Mouse (Mus musculus) embryonic facial prominence, embryonic 11.5 days (tissue): ENCODE data around the gene Gm11084. TPM values are rescaled to one million over a fixed set of nuclear protein-coding genes. Genes with fewer than 3 reads are reported as not detected.
"Not testable (repeated sequence)": the region's sequence is repeated elsewhere in the genome, so short reads cannot be mapped to it uniquely, and the experiment has no call there.

ENCODE experiments used
- ATAC-seq: fragments of 200-750 bp; cut with Nextera tagmentation; replicated peaks from 2 replicates; pipeline ENCODE4 v1.8.0; 2017; ENCODE audit warnings: low read depth; ENCODE audit not compliant: insufficient number of reproducible peaks, low FRiP score, low TSS enrichment
- DNase-seq: peaks from one replicate; pipeline ENCODE4 v3.0.0-alpha.2; 2015; ENCODE audit warnings: low spot score
- H3K27ac ChIP-seq: fragments of 300-500 bp; sonication (generic); replicated peaks from 2 replicates; pipeline ENCODE4 v1.5.1; 2014; ENCODE audit warnings: mild to moderate bottlenecking, low read depth, low read length, control low read depth
- H3K27me3 ChIP-seq: fragments of 300-500 bp; sonication (generic); 2 replicates; pipeline ENCODE4 v1.6.1; 2014; ENCODE audit warnings: mild to moderate bottlenecking, low read length, moderate library complexity, mixed read lengths; ENCODE audit not compliant: control insufficient read depth, insufficient read depth
- H3K36me3 ChIP-seq: fragments of 300-500 bp; sonication (generic); replicated peaks from 2 replicates; pipeline ENCODE4 v1.6.1; 2014; ENCODE audit warnings: low read depth, mild to moderate bottlenecking, low read length, moderate library complexity, mixed read lengths; ENCODE audit not compliant: control insufficient read depth, insufficient read depth
- H3K4me1 ChIP-seq: fragments of 300-500 bp; sonication (generic); 2 replicates; pipeline ENCODE4 v1.6.1; 2014; ENCODE audit warnings: low read length, mixed read lengths; ENCODE audit not compliant: control insufficient read depth, insufficient read depth
- H3K4me2 ChIP-seq: fragments of 300-500 bp; sonication (generic); 2 replicates; pipeline ENCODE4 v1.6.1; 2014; ENCODE audit warnings: low read depth, mild to moderate bottlenecking, control low read depth, low read length, moderate library complexity
- H3K4me3 ChIP-seq: fragments of 300-500 bp; sonication (generic); 2 replicates; pipeline ENCODE4 v1.5.1; 2014; ENCODE audit warnings: low read depth, low read length, control low read depth
- H3K9ac ChIP-seq: fragments of 300-500 bp; sonication (generic); replicated peaks from 2 replicates; pipeline ENCODE4 v1.6.1; 2014; ENCODE audit warnings: mild to moderate bottlenecking, control low read depth, low read length
- H3K9me3 ChIP-seq: fragments of 300-500 bp; sonication (generic); replicated peaks from 2 replicates; pipeline ENCODE4 v1.6.1; 2016; ENCODE audit warnings: mild to moderate bottlenecking, low read length, inconsistent platforms, mixed read lengths; ENCODE audit not compliant: control insufficient read depth
- WGBS: fragments of 180-500 bp; shearing (Covaris S2); extraction: QIAGEN DNeasy Blood & Tissue Kit; methylation state at CpG from one replicate; pipeline ENCODE4 v1.1.7; 2014; 5-methylcytosine and 5-hydroxymethylcytosine counted together
- polyA plus RNA-seq: library from polyadenylated mRNA; unstranded; fragments of >200 nt; fragmentation: Nextera tagmentation; extraction: Ambion mirVana; gene quantifications from 2 replicates; pipeline ENCODE4 v1.2.1, GENCODE M21; 2014

Gene Gm11084
- polyA plus RNA-seq, 1 experiment from 2014 or later, result not detected

DNA sequence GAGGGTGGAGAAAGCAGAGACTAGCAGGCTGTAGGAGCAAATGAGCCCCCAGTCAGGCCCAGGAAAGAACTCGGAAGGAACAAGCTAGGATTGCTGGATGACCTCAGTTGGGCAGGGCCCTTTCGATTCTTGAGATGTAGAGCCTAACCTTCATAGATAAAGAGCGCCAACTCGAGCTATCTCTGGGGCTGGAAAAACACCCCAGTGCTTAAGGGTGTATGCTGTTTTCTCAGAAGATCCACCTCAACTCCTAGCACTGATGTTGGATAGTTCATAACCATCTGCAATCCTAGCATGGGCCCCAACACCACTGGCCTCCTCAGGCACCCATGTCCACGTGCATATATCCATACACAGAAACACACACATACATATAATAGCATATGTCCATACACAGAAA lies 15.5 kb upstream of the Gm11084 start:
- WGBS, result 88% methylated on average over 5 of the region's 5 CpGs

GRCm38 (mm10) chr2:73000194-73000593 lies 13.7 kb upstream of the Gm11084 start:
- Histone ChIP-seq H3K27ac (no peak overlapping the region), H3K36me3 (no peaks in the 10 kb centered on the region), H3K27me3 (no peaks in the 10 kb centered on the region), H3K4me1 (no peaks in the 10 kb centered on the region), H3K4me3 (no peak overlapping the region), H3K9me3 (no peaks in the 10 kb centered on the region), H3K4me2 (no peak overlapping the region), H3K9ac (no peak overlapping the region)
- no peak for DNase-seq
- ATAC-seq, result no peak
- 77% methylated on average over 8 of the region's 8 CpGs for WGBS

More for the DNA sequence above, 15.5 kb upstream of the Gm11084 start:
- no peaks in the 10 kb centered on the region for H3K27me3 ChIP-seq
- H3K4me1 ChIP-seq, result no peaks in the 10 kb centered on the region
- H3K4me3 ChIP-seq, result no peak overlapping the region
- ATAC-seq, result no peak
- no peak overlapping the region for H3K4me2 ChIP-seq
- H3K36me3 ChIP-seq, result no peaks in the 10 kb centered on the region
- no peak overlapping the region for H3K27ac ChIP-seq
- H3K9ac ChIP-seq, result no peak overlapping the region
- no peak for DNase-seq
- no peaks in the 10 kb centered on the region for H3K9me3 ChIP-seq

DNA sequence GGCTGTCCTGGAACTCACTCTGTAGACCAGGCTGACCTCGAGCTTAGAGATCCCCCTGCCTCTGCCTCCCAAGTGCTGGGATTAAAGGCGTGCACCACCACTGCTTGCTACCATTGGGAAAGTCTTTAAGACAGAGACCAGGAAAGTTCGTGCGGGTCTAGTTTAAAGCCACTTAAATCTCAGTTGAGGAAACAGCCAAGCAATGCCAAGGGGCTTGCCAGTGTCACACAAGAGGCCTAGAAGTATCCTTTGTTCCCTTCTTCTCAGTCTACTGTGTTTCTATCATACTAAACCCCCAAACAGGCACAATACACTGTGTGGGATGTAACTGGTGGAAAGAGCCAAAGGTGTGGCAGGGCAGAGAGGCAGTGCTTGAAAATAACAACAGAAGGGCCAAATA lies 11.1 kb upstream of the Gm11084 start:
- Histone ChIP-seq H3K27ac (no peak overlapping the region), H3K27me3 (no peaks in the 10 kb centered on the region), H3K36me3 (no peaks in the 10 kb centered on the region), H3K4me1 (no peaks in the 10 kb centered on the region), H3K9ac (no peak overlapping the region), H3K4me2 (no peak overlapping the region), H3K4me3 (no peak overlapping the region), H3K9me3 (no peaks in the 10 kb centered on the region)
- no peak for DNase-seq
- 96% methylated on average over 4 of the region's 4 CpGs for WGBS
- no peak for ATAC-seq

GRCm38 (mm10) chr2:72996808-72997378 lies 10.4 kb upstream of the Gm11084 start:
- DNase-seq (no peak), ATAC-seq (no peak)
- Histone ChIP-seq H3K4me2 (no peak overlapping the region), H3K27me3 (no peaks in the 10 kb centered on the region), H3K9me3 (no peaks in the 10 kb centered on the region), H3K4me1 (no peaks in the 10 kb centered on the region), H3K4me3 (no peak overlapping the region), H3K9ac (no peak overlapping the region), H3K36me3 (no peaks in the 10 kb centered on the region), H3K27ac (no peak overlapping the region)
- 66% methylated on average over 9 of the region's 9 CpGs for WGBS

DNA sequence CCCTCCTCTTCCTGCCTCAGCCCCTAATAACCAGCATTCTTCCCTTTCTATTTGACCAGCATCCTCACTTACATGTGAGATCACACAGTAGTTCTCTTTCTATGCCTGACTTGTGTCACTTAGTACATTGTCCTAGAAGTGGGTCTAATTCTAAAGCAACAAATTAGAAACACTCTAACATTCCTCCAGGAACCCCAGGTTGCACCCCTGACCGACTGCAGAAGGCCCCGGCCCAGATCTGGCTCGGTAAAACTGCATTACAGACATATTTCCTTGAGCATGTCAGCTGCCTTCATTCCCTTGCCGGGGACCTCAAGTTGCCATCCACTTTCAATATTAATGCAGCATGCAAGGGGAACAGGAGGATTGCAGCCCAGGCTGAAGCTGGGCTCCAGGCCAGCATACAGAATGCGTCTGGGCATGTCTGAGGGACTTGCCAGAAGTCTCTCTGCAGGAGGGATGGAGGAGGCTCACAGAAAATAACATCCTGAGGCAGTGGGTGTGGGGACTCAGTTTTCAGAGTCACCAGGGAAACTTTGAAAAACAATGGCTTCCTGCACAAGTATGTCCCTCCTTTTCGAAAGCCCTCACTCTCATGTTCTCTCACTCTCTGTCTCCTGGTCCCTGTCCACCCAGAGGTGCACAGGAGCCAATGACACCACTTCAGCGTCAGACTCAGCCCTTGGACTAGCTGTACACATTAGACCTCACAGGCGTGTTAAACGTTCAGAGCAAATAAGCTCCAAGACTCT lies 9.0 kb upstream of the Gm11084 start:
- ATAC-seq, result 0 out of 2 replicates have a peak, but pooled peaks have one; percentile 52

GRCm38 (mm10) chr2:72994165-72994564 lies 7.6 kb upstream of the Gm11084 start:
- H3K4me3 ChIP-seq, result no peak overlapping the region
- H3K9me3 ChIP-seq, result no peaks in the 10 kb centered on the region; the same call in 1 of the 2 replicates
- 72% methylated on average over 2 of the region's 2 CpGs for WGBS
- no peaks in the 10 kb centered on the region for H3K27me3 ChIP-seq
- H3K27ac ChIP-seq, result no peak overlapping the region
- ATAC-seq (no peak), DNase-seq (no peak)
- H3K36me3 ChIP-seq, result no peaks in the 10 kb centered on the region
- H3K4me1 ChIP-seq, result no peaks in the 10 kb centered on the region
- H3K9ac ChIP-seq, result no peak overlapping the region
- no peak overlapping the region for H3K4me2 ChIP-seq

More for the DNA sequence above, 9.0 kb upstream of the Gm11084 start:
- Histone ChIP-seq H3K36me3 (no peaks in the 10 kb centered on the region), H3K4me2 (no peak overlapping the region), H3K4me3 (no peak overlapping the region), H3K9ac (no peak overlapping the region), H3K9me3 (no peaks in the 10 kb centered on the region), H3K27me3 (no peaks in the 10 kb centered on the region), H3K4me1 (no peaks in the 10 kb centered on the region), H3K27ac (no peak overlapping the region; the same call in 1 of the 2 replicates)
- peak; percentile 42 for DNase-seq
- 39% methylated on average over 9 of the region's 9 CpGs for WGBS

GRCm38 (mm10) chr2:72992497-72992896 lies 6.0 kb upstream of the Gm11084 start:
- Histone ChIP-seq H3K9me3 (no peaks in the 10 kb centered on the region; the same call in 1 of the 2 replicates), H3K36me3 (no peaks in the 10 kb centered on the region), H3K4me2 (no peak overlapping the region), H3K27me3 (no peaks in the 10 kb centered on the region), H3K27ac (no peak overlapping the region), H3K4me3 (no peak overlapping the region), H3K9ac (no peak overlapping the region), H3K4me1 (no peaks in the 10 kb centered on the region)
- 97% methylated on average over 15 of the region's 17 CpGs for WGBS
- ATAC-seq (no peak), DNase-seq (no peak)

- H3K4me2 ChIP-seq, H3K36me3 ChIP-seq, H3K9me3 ChIP-seq, H3K4me1 ChIP-seq, ATAC-seq, H3K27ac ChIP-seq, H3K4me3 ChIP-seq, H3K27me3 ChIP-seq, DNase-seq, H3K9ac ChIP-seq: not testable (repeated sequence)
- WGBS, result 91% methylated on average over 9 of the region's 9 CpGs
Measured at GRCm38 (mm10) chr2:72988945-72989344, 2.4 kb upstream of the Gm11084 start.
